Mouse (Mus musculus) ZHBTc4 (cell line): ENCODE measurements at regions not wholly inside any gene's neighbourhood (a gene's known extent, or its start where the extent isn't known, plus 50 kb on each side); places are given as distances from the start of the nearest gene placed in this dataset.
"Not testable (repeated sequence)": the region's sequence is repeated elsewhere in the genome, so short reads cannot be mapped to it uniquely, and the experiment has no call there.

Experiments
- DNase-seq: peaks from one replicate; pipeline ENCODE4 v3.0.0-alpha.2; 2011; ENCODE audit warnings: low read depth, low spot score

DNA sequence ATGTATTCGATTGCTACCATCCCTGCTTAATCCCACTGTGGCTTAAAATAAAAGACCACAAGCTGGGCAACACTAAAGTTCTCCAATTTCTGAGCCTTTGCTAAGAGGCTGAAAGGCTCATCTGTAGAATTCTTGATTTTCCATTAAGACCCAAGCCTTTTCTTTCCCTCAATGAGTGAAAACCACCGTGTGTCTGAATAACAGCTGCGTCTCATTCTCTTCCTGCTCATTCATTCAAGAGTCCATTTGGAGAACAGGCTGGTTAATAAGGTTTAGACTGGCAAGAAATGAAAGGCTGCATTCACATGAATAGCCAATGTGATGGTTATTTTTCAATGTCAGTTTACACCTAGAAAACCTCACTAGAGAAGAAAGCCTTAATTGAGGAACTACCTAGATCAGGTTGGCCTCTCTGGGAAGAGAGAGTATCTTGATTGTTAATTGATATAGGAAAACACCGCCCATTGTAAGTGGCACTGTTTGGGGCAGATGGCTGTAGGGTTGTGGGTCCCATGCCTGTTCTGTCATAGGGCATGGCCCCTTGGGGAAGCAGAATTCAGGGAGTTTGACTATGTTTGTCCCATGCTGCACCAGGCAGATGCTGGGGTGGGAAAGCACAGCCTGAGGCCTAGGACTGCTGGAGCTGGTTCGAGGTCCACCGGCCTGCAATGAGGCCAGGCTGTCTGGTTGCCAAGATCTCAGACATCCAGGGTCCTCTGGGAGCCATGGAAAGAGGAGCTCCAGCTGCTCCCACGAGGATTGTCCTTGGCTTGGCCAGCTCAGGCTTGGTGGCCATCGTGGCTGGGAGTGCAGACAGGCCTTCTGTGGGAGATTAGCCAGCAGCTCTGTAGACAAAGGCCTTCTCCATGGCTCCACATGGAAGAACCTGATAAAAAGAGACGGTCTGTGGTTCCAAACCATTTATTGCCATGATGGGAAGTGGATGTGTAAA, 161.3 kb upstream of the Castor2 start:
- DNase-seq: no peak

DNA sequence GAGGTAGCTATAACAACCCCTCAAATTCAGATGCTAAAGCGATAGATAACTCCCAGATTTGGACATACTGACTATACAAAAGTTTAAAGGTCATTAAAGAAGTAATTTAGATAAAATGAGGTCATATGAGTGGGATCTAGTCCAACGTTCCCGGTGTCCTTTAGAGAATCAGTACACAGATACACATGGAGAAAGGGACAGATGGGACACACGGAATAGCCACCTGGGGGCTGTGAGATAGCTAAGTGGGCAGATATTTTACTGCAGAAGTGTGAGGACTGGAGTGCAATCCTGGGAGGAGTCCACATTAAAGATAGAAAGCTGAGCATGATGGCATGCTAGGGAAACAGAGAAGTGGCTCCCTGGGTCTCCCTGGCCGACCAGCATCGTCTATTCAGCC, 164.1 kb upstream of the Castor2 start:
- DNase-seq: no peak

GRCm38 (mm10) chr5:133935006-133935405, 164.5 kb upstream of the Castor2 start:
- DNase-seq: no peak

GRCm38 (mm10) chr5:133930101-133930500, 169.4 kb upstream of the Castor2 start:
- no peak for DNase-seq

GRCm38 (mm10) chr5:133927054-133927453, 172.5 kb upstream of the Castor2 start:
- no peak for DNase-seq

DNA sequence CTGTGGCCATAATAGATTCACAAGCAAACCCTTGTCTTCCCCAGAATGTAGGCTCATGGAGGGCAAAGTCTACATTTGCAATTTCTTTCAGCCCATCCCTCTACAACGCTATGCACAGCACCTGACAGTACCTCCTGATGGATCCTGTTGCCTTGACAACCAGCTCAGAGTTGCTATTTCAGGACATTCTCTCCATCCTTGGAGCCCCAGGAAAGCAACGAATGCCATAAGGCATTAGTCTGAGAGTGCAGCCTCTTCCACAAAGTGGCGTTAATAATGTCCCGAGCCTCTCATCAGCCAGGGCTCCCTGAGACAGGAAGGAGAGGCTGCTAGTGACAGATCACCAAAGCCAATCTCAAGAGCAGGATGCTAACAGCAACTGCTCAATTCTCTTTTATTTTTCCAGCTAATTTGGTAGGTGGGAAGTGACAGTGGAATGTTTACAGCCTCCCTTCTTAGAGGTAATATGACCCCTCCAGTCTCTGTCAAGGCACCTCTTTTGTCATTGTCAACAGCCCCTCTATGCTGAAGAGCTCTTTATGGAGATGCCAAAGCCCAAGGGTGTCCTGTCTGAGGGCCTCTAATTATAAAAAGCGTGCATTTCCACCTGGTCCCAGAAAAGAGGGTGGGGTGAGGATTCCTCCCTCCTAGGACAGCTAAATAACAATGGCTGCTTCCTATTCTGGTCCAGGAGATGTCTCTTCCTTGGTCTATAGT, 174.2 kb upstream of the Castor2 start:
- peak; percentile 25 for DNase-seq

- DNase-seq: no peak
Observed at GRCm38 (mm10) chr5:133922181-133922580, 177.3 kb upstream of the Castor2 start.

- DNase-seq: no peak
Observed at GRCm38 (mm10) chr5:133915734-133916550, 183.6 kb upstream of the Castor2 start.

DNA sequence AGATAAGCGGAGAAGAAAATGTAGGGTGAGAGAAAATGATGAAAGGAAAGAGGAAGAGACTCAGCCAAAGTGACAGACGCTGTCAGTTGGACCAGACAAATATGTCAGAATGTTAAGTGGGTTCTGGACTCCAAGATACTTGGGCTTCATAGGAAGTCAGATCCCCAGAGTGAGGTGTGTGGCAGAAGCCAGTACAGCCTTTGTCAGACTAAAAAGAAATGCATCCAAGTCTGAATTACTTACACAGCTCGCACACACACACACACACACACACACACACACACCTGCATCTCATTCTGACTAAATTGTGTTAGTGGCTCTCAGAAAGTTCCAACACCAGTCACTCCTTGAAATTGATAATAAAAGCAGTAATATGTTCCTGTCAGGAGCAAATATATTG, 192.1 kb upstream of the Castor2 start:
- DNase-seq: no peak

DNA sequence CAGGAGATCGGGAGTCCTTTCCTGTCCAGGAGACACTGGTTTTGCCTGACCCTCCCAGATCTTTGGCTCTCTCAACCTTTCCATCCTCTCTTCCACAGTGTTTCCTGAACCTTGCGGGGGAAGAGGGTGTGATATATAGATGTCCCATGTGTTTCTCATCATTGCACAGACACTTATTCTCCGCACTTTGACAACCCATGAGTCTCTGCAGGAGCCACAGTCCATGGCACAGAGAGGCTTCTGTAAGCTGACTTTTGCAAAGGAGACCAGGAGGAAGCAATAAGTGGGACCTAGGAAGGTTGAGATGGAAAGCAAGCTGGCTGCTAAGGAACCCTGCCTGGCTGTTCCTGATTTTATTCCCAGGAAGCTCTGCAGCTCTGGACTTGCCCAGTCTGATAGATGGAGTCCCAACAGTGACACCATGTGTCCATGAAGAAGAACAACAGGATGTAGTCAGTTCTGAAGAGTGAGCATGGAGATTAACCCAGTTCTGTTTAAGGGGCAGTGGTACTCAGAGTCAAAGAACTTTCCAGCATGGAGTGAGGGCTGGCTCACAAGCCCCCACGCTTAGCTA, 201.4 kb upstream of the Castor2 start:
- DNase-seq: peak; percentile 49

- no peak for DNase-seq
Observed at GRCm38 (mm10) chr5:133890728-133891127, 208.8 kb upstream of the Castor2 start.

GRCm38 (mm10) chr5:133889841-133890240, 209.7 kb upstream of the Castor2 start:
- DNase-seq: no peak

DNA sequence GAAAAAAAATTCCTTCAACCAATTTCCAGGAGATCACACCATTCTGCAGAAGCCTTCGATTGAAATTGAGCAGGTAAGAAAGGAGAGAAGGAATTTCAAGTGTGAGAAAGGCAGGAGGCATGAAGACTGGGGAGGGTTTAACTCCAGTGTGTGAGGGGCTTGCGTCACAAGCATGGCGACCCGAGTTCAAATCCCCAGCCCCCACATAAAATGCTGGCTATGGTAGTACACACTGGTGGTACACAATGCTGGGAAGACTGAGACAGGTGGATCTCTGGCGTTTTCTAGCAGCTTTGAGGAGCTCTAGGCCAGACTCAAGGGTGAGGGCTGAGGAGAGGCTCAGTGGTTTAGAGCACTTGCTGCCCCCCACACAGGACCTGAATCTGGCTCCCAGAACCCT, 214.0 kb upstream of the Castor2 start:
- no peak for DNase-seq

GRCm38 (mm10) chr5:133885016-133885415, 214.5 kb upstream of the Castor2 start:
- no peak for DNase-seq

DNA sequence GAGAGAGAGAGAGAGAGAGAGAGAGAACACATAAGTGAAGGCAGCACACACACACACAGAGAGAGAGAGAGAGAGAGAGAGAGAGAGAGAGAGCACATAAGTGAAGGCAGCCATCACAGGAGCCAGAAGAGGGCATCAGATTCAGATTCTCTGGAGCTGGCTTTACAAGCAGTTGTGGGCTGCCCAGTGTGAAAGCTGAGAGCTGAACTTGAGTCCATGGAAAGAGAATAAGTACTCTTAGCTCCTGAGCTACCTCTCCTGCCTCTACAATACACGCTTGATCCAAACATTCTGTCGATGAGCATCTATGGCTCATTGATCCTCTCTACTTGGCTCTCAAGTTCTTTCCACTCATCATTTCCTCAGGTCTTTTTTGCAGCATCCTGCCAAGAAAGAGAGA, 214.9 kb upstream of the Castor2 start:
- no peak for DNase-seq

DNA sequence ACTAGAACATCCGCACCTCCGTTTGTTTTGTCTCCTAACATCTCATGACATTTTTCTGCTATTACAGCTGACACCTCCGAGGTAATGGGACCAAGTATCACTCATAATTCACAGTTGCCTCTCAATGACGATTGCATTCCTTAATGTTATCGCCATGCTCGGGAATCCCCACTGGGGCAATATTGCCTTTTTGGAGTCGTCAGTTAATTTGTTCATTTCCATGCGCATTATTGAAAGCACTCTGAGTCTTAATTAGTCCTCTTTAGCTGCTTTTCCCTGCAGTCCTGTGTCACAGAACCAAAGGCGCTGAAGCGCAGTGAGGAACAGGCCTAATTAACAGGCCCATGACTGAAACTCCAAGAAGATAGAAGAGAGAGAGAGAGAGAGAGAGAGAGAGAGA, 255.0 kb upstream of the Castor2 start:
- no peak for DNase-seq

DNA sequence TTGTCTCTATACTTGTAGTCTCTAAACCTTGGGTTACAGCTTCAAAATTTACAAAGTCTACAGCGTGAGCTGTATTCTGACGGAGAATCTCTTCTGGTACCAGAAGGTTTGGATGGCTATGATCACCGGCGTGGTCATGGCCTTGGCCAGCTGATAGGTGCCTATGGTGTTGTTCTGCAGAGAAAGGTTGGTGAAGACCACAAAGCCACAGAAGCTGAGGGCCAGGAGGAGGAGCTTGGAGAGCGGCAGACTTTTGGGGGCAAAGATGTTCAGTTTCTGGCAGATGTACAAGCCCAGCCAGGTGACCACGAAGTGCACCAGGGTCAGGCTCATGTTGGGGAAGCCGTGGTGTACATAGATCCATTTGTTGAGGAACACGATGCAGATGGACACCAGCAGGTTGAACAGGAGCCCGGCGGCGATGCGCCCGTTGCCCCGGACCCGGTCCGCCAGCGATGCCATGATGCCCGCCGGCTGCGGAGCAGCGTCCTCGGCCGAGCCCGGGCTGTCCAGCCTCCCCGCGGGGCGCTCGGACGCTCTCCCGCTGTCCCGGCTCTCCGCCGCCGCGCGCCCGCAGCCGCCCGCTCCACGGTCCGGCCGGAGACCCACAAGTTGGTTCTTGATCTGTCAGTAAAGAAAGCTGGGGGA, 257.3 kb upstream of the Castor2 start:
- not testable (repeated sequence) for DNase-seq

- no peak for DNase-seq
Observed at GRCm38 (mm10) chr5:133838286-133838685, 261.2 kb upstream of the Castor2 start.

DNA sequence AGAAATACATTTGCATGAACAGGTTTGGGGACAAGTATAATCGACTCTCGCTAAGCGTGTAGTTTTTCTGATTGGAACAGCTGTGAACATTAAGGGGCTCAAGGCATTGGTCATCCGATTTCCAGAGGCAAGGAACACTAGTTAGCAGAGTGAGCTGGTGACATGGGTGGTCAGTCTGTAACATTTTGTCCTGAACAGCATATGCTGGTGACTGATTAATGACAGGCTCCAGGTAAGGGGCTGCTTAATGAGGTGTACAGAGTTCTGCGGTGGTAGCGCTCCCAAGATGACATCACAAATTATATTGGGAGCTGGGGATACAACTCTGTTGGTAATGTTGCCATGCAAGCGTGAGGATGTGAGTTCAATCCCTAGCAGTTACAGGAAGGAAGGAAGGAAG, 266.3 kb upstream of the Castor2 start:
- DNase-seq: no peak

- peak; percentile 11 for DNase-seq
Observed at GRCm38 (mm10) chr5:133828226-133828625, 271.3 kb upstream of the Castor2 start.

GRCm38 (mm10) chr5:133823871-133824270, 275.6 kb upstream of the Castor2 start:
- no peak for DNase-seq
